Mouse (Mus musculus) sigmoid colon, adult 10 weeks (tissue): ENCODE measurements around the gene Helb. TPM values are rescaled to one million over a fixed set of nuclear protein-coding genes. Genes with fewer than 3 reads are reported as not detected.

Experiments used
- polyA plus RNA-seq: library from polyadenylated mRNA; stranded (reverse); fragments of 350-450 nt; fragmentation: Illumina TruSeq; extraction: RNeasy Lipid Tissue Mini Kit (QIAGEN cat#74804); gene quantifications from one replicate; pipeline ENCODE4 v1.2.3, GENCODE M21; 2014; ENCODE audit warnings: low read depth, low replicate concordance

Gene Helb
- polyA plus RNA-seq, result 20.6 TPM

DNA sequence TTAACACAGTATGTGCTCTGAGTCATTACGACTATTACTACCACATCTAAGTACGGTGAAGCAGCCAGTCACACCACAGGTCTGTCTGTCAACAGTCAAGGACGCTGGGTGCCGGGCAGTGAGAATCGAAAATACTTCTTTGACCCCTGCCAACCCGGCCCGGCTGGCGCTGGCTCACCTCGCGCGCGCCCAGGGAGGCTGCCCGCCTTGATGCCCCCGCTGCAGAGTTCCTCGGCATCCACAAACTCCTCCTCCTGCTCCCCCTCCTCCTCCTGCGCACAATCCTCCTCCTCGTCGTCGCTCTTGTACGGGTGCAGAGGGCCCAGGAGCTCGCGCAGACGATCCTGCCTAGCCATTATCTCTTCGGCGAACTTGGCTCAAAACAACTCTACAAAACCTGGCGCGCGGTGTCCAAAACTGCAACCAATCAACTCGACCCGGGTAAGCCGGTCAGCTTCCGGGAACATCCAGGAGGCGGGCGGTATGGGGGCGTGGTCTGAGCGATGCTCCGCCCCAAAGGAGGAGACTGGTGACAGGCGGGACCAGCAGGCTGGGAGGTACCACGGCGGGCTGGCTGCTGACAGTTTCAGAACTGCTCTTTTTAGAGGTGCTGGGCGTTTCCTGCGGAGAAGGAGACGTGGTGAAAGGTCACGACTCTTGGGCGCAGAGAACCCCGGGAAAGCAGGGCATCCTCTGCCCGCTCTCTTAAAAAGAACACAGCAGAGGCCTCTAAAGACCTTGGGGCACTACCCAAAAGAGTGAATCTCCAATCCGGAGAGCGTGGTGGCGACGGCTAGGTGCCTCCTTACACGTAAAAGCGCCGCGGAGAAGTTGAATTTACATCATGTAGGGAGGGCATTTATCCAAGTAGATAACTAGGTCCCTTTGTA lies at the start of gene Helb:
Helb (minus strand) TSS at position 481 of the 890 bp plus-strand sequence.

Other genes starting within 250 kb of the Helb start
- gene Tmbim4, start 88.6 kb upstream of the Helb start, polyA plus RNA-seq, result 239 TPM
- gene Irak3, start 89.1 kb upstream of the Helb start, polyA plus RNA-seq, result 9.2 TPM
- gene Llph, start 114.1 kb upstream of the Helb start, polyA plus RNA-seq, result 18.8 TPM